Mouse (Mus musculus): ENCODE data around the gene Hcn2. TPM values are rescaled to one million over a fixed set of nuclear protein-coding genes. Genes with fewer than 3 reads are reported as not detected.
"Not testable (repeated sequence)": the region's sequence is repeated elsewhere in the genome, so short reads cannot be mapped to it uniquely, and the experiment has no call there.

The Hcn2 gene
- polyA plus RNA-seq, 1 experiment from 2014 or later: 0.04 TPM

- H3K9me3 ChIP-seq (replicated peaks): no peaks in the 10 kb centered on the region
- WGBS: 79% methylated on average over 12 of the region's 12 CpGs
- H3K4me1 ChIP-seq: peaks cover 15% of the 10 kb centered on the region
- no peaks in the 10 kb centered on the region for H3K27me3 ChIP-seq (ENCODE audit: low read depth, poor library complexity, severe bottlenecking)
- DNase-seq (ENCODE audit: low spot score): no peak
- no peak overlapping the region for H3K4me3 ChIP-seq
- peak overlapping the region; percentile 25; the same call in 1 of the 2 replicates for H3K27ac ChIP-seq
- H3K36me3 ChIP-seq: peaks cover 15% of the 10 kb centered on the region
Measured at GRCm38 (mm10) chr10:79693580-79694378, 22.7 kb upstream of the Hcn2 start.

GRCm38 (mm10) chr10:79694379-79694655, 22.1 kb upstream of the Hcn2 start:
- no peaks in the 10 kb centered on the region for H3K27me3 ChIP-seq (ENCODE audit: low read depth, poor library complexity, severe bottlenecking)
- no peaks in the 10 kb centered on the region for H3K9me3 ChIP-seq (replicated peaks)
- H3K27ac ChIP-seq: peak overlapping the region; percentile 25; the same call in 1 of the 2 replicates
- DNase-seq (ENCODE audit: low spot score): no peak
- peaks cover 15% of the 10 kb centered on the region for H3K4me1 ChIP-seq
- no peak overlapping the region for H3K4me3 ChIP-seq
- WGBS: 84% methylated on average over 6 of the region's 6 CpGs
- peaks cover 10% of the 10 kb centered on the region for H3K36me3 ChIP-seq

GRCm38 (mm10) chr10:79695231-79696128, 21.0 kb upstream of the Hcn2 start:
- Histone ChIP-seq H3K9me3 (replicated peaks) (no peaks in the 10 kb centered on the region), H3K4me1 (peaks cover 15% of the 10 kb centered on the region), H3K36me3 (peaks cover 2% of the 10 kb centered on the region; the same call in 1 of the 2 replicates), H3K4me3 (no peak overlapping the region), H3K27me3 (ENCODE audit: low read depth, poor library complexity, severe bottlenecking) (no peaks in the 10 kb centered on the region), H3K27ac (peak overlapping the region; percentile 81; the same call in 1 of the 2 replicates)
- WGBS: 71% methylated on average over 13 of the region's 13 CpGs
- peak; percentile 79 for DNase-seq (ENCODE audit: low spot score)

GRCm38 (mm10) chr10:79696129-79696651, 20.2 kb upstream of the Hcn2 start:
- no peak overlapping the region for H3K4me3 ChIP-seq
- DNase-seq (ENCODE audit: low spot score): no peak
- no peaks in the 10 kb centered on the region for H3K27me3 ChIP-seq (ENCODE audit: low read depth, poor library complexity, severe bottlenecking)
- peaks cover 22% of the 10 kb centered on the region for H3K4me1 ChIP-seq
- H3K27ac ChIP-seq: peak overlapping the region; percentile 81
- H3K9me3 ChIP-seq (replicated peaks): no peaks in the 10 kb centered on the region
- WGBS: 62% methylated on average over 9 of the region's 9 CpGs
- peaks cover 2% of the 10 kb centered on the region; the same call in 1 of the 2 replicates for H3K36me3 ChIP-seq

- DNase-seq (ENCODE audit: low spot score): no peak
- H3K4me3 ChIP-seq: no peak overlapping the region
- no peaks in the 10 kb centered on the region for H3K9me3 ChIP-seq (replicated peaks)
- 82% methylated on average over 6 of the region's 6 CpGs for WGBS
- peak overlapping the region; percentile 28; the same call in 1 of the 2 replicates for H3K27ac ChIP-seq
- H3K4me1 ChIP-seq: peaks cover 28% of the 10 kb centered on the region
- H3K27me3 ChIP-seq (ENCODE audit: low read depth, poor library complexity, severe bottlenecking): no peaks in the 10 kb centered on the region
- H3K36me3 ChIP-seq: no peaks in the 10 kb centered on the region
Measured at GRCm38 (mm10) chr10:79697916-79698315, 18.5 kb upstream of the Hcn2 start.

- WGBS: 92% methylated on average over 6 of the region's 6 CpGs
Measured at GRCm38 (mm10) chr10:79698459-79698858, 18.0 kb upstream of the Hcn2 start.

GRCm38 (mm10) chr10:79700676-79701075, 15.8 kb upstream of the Hcn2 start:
- H3K36me3 ChIP-seq: no peaks in the 10 kb centered on the region
- peaks cover 29% of the 10 kb centered on the region for H3K4me1 ChIP-seq
- H3K27ac ChIP-seq: peak overlapping the region; percentile 4; the same call in 1 of the 2 replicates
- H3K27me3 ChIP-seq (ENCODE audit: low read depth, poor library complexity, severe bottlenecking): no peaks in the 10 kb centered on the region
- no peaks in the 10 kb centered on the region for H3K9me3 ChIP-seq (replicated peaks)
- DNase-seq (ENCODE audit: low spot score): no peak
- H3K4me3 ChIP-seq: no peak overlapping the region
- 58% methylated on average over 7 of the region's 7 CpGs for WGBS

More at GRCm38 (mm10) chr10:79698459-79698858, 18.0 kb upstream of the Hcn2 start:
- H3K27ac ChIP-seq: no peak overlapping the region
- no peaks in the 10 kb centered on the region for H3K36me3 ChIP-seq
- peaks cover 28% of the 10 kb centered on the region for H3K4me1 ChIP-seq
- H3K27me3 ChIP-seq (ENCODE audit: low read depth, poor library complexity, severe bottlenecking): no peaks in the 10 kb centered on the region
- no peaks in the 10 kb centered on the region for H3K9me3 ChIP-seq (replicated peaks)
- no peak for DNase-seq (ENCODE audit: low spot score)
- H3K4me3 ChIP-seq: no peak overlapping the region

GRCm38 (mm10) chr10:79701443-79702129, 14.8 kb upstream of the Hcn2 start:
- H3K27me3 ChIP-seq (ENCODE audit: low read depth, poor library complexity, severe bottlenecking): no peaks in the 10 kb centered on the region
- no peak for DNase-seq (ENCODE audit: low spot score)
- H3K4me3 ChIP-seq: no peak overlapping the region
- peaks cover 6% of the 10 kb centered on the region for H3K36me3 ChIP-seq
- peak overlapping the region; percentile 4 for H3K27ac ChIP-seq
- peaks cover 31% of the 10 kb centered on the region for H3K4me1 ChIP-seq
- no peaks in the 10 kb centered on the region for H3K9me3 ChIP-seq (replicated peaks)
- 53% methylated on average over 10 of the region's 10 CpGs for WGBS

- not testable (repeated sequence) for H3K27me3 ChIP-seq (ENCODE audit: low read depth, poor library complexity, severe bottlenecking); H3K27ac ChIP-seq; DNase-seq (ENCODE audit: low spot score); H3K9me3 ChIP-seq (replicated peaks); H3K4me3 ChIP-seq
- 95% methylated on average over 4 of the region's 4 CpGs for WGBS
- H3K36me3 ChIP-seq: peaks cover 20% of the 10 kb centered on the region
- peaks cover 44% of the 10 kb centered on the region for H3K4me1 ChIP-seq
Measured at GRCm38 (mm10) chr10:79702970-79703369, 13.5 kb upstream of the Hcn2 start.

- Histone ChIP-seq H3K4me1 (peaks cover 45% of the 10 kb centered on the region), H3K27ac (peak overlapping the region; percentile 95), H3K9me3 (replicated peaks) (no peaks in the 10 kb centered on the region), H3K27me3 (ENCODE audit: low read depth, poor library complexity, severe bottlenecking) (no peaks in the 10 kb centered on the region), H3K36me3 (peaks cover 26% of the 10 kb centered on the region), H3K4me3 (peak overlapping the region; percentile 86)
- WGBS: 77% methylated on average over 10 of the region's 10 CpGs
- no peak for DNase-seq (ENCODE audit: low spot score)
Measured at GRCm38 (mm10) chr10:79703541-79703940, 12.9 kb upstream of the Hcn2 start.

- peaks cover 33% of the 10 kb centered on the region for H3K36me3 ChIP-seq
- peak within 1 kb of the TSS; percentile 86 for H3K4me3 ChIP-seq
- peak; percentile 99 for DNase-seq (ENCODE audit: low spot score)
- no peaks in the 10 kb centered on the region for H3K9me3 ChIP-seq (replicated peaks)
- under 1% methylated on average over 65 of the region's 65 CpGs for WGBS
- no peaks in the 10 kb centered on the region for H3K27me3 ChIP-seq (ENCODE audit: low read depth, poor library complexity, severe bottlenecking)
- H3K27ac ChIP-seq: peak within 1 kb of the TSS; percentile 95
- H3K4me1 ChIP-seq: peaks cover 45% of the 10 kb centered on the region
Measured at GRCm38 (mm10) chr10:79704065-79704969, 12.1 kb upstream of the Hcn2 start, which contains the start of gene Bsg. Gene Bsg, plus strand, starts transcription at chr10:79704491.

Measured in limb, embryonic 10.5 days (tissue).